Comparison of ENCODE assay signal across 8 mouse cellular contexts in the genomic region with DNA sequence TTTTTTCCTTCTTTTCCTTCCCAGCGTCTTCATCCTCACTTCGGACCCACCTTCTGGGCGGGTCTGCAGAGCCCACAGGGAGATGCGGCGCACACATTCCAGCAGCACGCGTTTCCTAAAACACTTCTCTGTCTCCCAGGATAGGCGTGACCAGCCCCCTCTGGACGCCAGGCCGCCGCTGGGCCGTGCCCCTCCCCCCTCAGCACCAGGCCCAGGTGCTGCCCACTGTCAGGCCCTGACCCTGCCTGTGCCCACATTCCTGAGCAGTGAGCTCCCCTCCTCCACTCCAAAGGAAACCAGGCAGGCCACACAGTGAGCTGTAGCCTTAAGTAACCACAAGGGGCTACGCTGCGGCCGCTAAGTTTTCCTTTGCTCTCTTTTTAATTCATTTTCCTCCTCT. TPM values are rescaled to one million over a fixed set of nuclear protein-coding genes. Genes with fewer than 3 reads are reported as not detected.
DNase-seq lines count a peak whose midpoint lies in the region; ATAC-seq lines count a peak whose summit lies in the region.

No protein-coding gene starts in this region.

- peak overlapping the region; percentile 44 for H3K4me2 ChIP-seq in embryonic facial prominence, embryonic 12.5 days (replicated peaks)

- 0 out of 2 replicates have a peak overlapping the region, but pooled peaks have one; percentile 30 for H3K9ac ChIP-seq in embryonic facial prominence, embryonic 12.5 days

- no peaks in the 10 kb centered on the region for H3K27me3 ChIP-seq in embryonic facial prominence, embryonic 12.5 days

- peak overlapping the region; percentile 86 for H3K27ac ChIP-seq in embryonic facial prominence, embryonic 12.5 days

- 3% methylated on average over 15 of the region's 15 CpGs for WGBS in embryonic facial prominence, embryonic 12.5 days

- H3K4me1 ChIP-seq in embryonic facial prominence, embryonic 12.5 days = peaks cover 60% of the 10 kb centered on the region

- peak; percentile 68 for ATAC-seq in embryonic facial prominence, embryonic 12.5 days (ENCODE audit: insufficient number of reproducible peaks, insufficient read depth, low FRiP score, low TSS enrichment)
- 0 out of 2 replicates have a peak, but pooled peaks have one; percentile 9 for ATAC-seq in megakaryocyte progenitor cell, adult 5-6 weeks (replicated peaks; ENCODE audit: poor library complexity)

- H3K36me3 ChIP-seq in embryonic facial prominence, embryonic 12.5 days = peaks cover 11% of the 10 kb centered on the region

- H3K4me3 ChIP-seq in embryonic facial prominence, embryonic 12.5 days = no peak overlapping the region

- peak; percentile 48 for DNase-seq in adrenal gland, postnatal 14 days
- DNase-seq in adrenal gland, postnatal 10 days = no peak
- DNase-seq in kidney, adult 9 months = peak; percentile 73
- DNase-seq in right cerebral cortex, postnatal 10 days (ENCODE audit: low spot score in 2 of 2) = no peak
- no peak for DNase-seq in right cerebral cortex, postnatal 36 days (ENCODE audit: low spot score in 2 of 2)
- no peak for DNase-seq in ovary, postnatal 14 days (ENCODE audit: low spot score)

- no peaks in the 10 kb centered on the region for H3K9me3 ChIP-seq in embryonic facial prominence, embryonic 12.5 days

RNA-seq across cellular contexts. Expression of a gene that starts 17.5 kb away (rescaled TPM):
- 48.9 and 54.8 TPM in 2 replicates for total RNA-seq in adrenal gland, postnatal 14 days (2021)
- total RNA-seq in adrenal gland, postnatal 10 days (2021) = 10 to 100 TPM; 55.1 to 72.4 TPM
- polyA plus RNA-seq in embryonic facial prominence, embryonic 12.5 days (2016; fragmentation: Nextera tagmentation; extraction: Ambion mirVana) = 46.8 and 47.1 TPM in 2 replicates
- 40.4 and 52.8 TPM in 2 replicates for total RNA-seq in megakaryocyte progenitor cell, adult 5-6 weeks (2015)
- total RNA-seq in megakaryocyte progenitor cell, adult 5-6 weeks (2017) = 69.6 and 73.0 TPM in 2 replicates

RNA-seq across cellular contexts. Expression of a gene that starts 35.3 kb away (rescaled TPM):
- total RNA-seq in adrenal gland, postnatal 14 days (2021) = 786 and 963 TPM in 2 replicates
- total RNA-seq in adrenal gland, postnatal 10 days (2021) = 100 to 1,000 TPM; 933 to 968 TPM
- 1,232 and 1,233 TPM in 2 replicates for polyA plus RNA-seq in embryonic facial prominence, embryonic 12.5 days (2016; fragmentation: Nextera tagmentation; extraction: Ambion mirVana)
- total RNA-seq in megakaryocyte progenitor cell, adult 5-6 weeks (2015) = 3,223 and 3,257 TPM in 2 replicates
- total RNA-seq in megakaryocyte progenitor cell, adult 5-6 weeks (2017) = 1,603 and 2,013 TPM in 2 replicates

RNA-seq across cellular contexts. Expression of a gene that starts 39.4 kb away (rescaled TPM):
- total RNA-seq in adrenal gland, postnatal 14 days (2021) = 18.1 and 23.5 TPM in 2 replicates
- 10 to 100 TPM; 15.8 to 31.4 TPM for total RNA-seq in adrenal gland, postnatal 10 days (2021)
- 23.2 and 25.9 TPM in 2 replicates for polyA plus RNA-seq in embryonic facial prominence, embryonic 12.5 days (2016; fragmentation: Nextera tagmentation; extraction: Ambion mirVana)
- 9.8 and 12.3 TPM in 2 replicates for total RNA-seq in megakaryocyte progenitor cell, adult 5-6 weeks (2015)
- 2.8 and 4.6 TPM in 2 replicates for total RNA-seq in megakaryocyte progenitor cell, adult 5-6 weeks (2017)

RNA-seq across cellular contexts. Expression of a gene that starts 41.1 kb away (rescaled TPM):
- total RNA-seq in adrenal gland, postnatal 14 days (2021) = 59.7 and 60.4 TPM in 2 replicates
- 10 to 100 TPM; 52.4 to 63.2 TPM for total RNA-seq in adrenal gland, postnatal 10 days (2021)
- 56.1 and 57.9 TPM in 2 replicates for polyA plus RNA-seq in embryonic facial prominence, embryonic 12.5 days (2016; fragmentation: Nextera tagmentation; extraction: Ambion mirVana)
- 17.5 and 17.7 TPM in 2 replicates for total RNA-seq in megakaryocyte progenitor cell, adult 5-6 weeks (2015)
- total RNA-seq in megakaryocyte progenitor cell, adult 5-6 weeks (2017) = 33.2 and 35.3 TPM in 2 replicates

RNA-seq across cellular contexts. Expression of a gene that starts 57.9 kb away (rescaled TPM):
- total RNA-seq in adrenal gland, postnatal 14 days (2021) = not detected in 2 replicates
- not detected for total RNA-seq in adrenal gland, postnatal 10 days (2021)
- polyA plus RNA-seq in embryonic facial prominence, embryonic 12.5 days (2016; fragmentation: Nextera tagmentation; extraction: Ambion mirVana) = not detected in 2 replicates
- not detected in 2 replicates for total RNA-seq in megakaryocyte progenitor cell, adult 5-6 weeks (2015)
- total RNA-seq in megakaryocyte progenitor cell, adult 5-6 weeks (2017) = not detected in 2 replicates

Comparison
In these comparisons a context has a peak if more than half of its experiments do, and no peak if none do; other contexts are left out.
1. DNase-seq: peak in adrenal gland, postnatal 14 days (single experiment) and kidney, adult 9 months (single experiment); none in adrenal gland, postnatal 10 days (single experiment), right cerebral cortex, postnatal 10 days (0 of 2), right cerebral cortex, postnatal 36 days (0 of 2) and ovary, postnatal 14 days (single experiment).